ENCODE assay signal across 9 mouse cellular contexts in genomic region chr7:144052076-144052475, GRCm38 (mm10). TPM values are rescaled to one million over a fixed set of nuclear protein-coding genes. Genes with fewer than 3 reads are reported as not detected.
DNase-seq lines count a peak whose midpoint lies in the region; ATAC-seq lines count a peak whose summit lies in the region.
"Had no signal": no experiment of that assay in that cellular context is flagged by ENCODE, and none has a peak within 500 bp of the region (broad histone marks: within the 10 kb centered on the region; RNA-seq: fewer than 3 reads in every experiment).

No protein-coding gene starts in this region.

- no peaks in the 10 kb centered on the region for H3K27me3 ChIP-seq in midbrain, embryonic 10.5 days (ENCODE audit: low read depth, poor library complexity, severe bottlenecking)
- H3K27me3 ChIP-seq in midbrain, embryonic 13.5 days, result no peaks in the 10 kb centered on the region
- H3K27me3 ChIP-seq: Patski had no signal

- H3K4me1 ChIP-seq in midbrain, embryonic 10.5 days, result peaks cover 19% of the 10 kb centered on the region
- H3K4me1 ChIP-seq in midbrain, embryonic 13.5 days (replicated peaks), result peaks cover 5% of the 10 kb centered on the region; the same call in 1 of the 2 replicates

- WGBS in midbrain, embryonic 10.5 days, result 5% methylated on average over 12 of the region's 12 CpGs
- 5% methylated on average over 12 of the region's 12 CpGs for WGBS in midbrain, embryonic 13.5 days

- H3K36me3 ChIP-seq in midbrain, embryonic 10.5 days, result no peaks in the 10 kb centered on the region
- no peaks in the 10 kb centered on the region for H3K36me3 ChIP-seq in midbrain, embryonic 13.5 days

- H3K4me2 ChIP-seq in midbrain, embryonic 13.5 days (replicated peaks), result no peak overlapping the region

- H3K27ac ChIP-seq in midbrain, embryonic 10.5 days (replicated peaks), result 0 out of 2 replicates have a peak overlapping the region, but pooled peaks have one; percentile 4
- H3K27ac ChIP-seq in midbrain, embryonic 13.5 days, result no peak overlapping the region

- H3K4me3 ChIP-seq in midbrain, embryonic 10.5 days, result no peak overlapping the region
- H3K4me3 ChIP-seq in midbrain, embryonic 13.5 days (replicated peaks), result no peak overlapping the region

- no peak for ATAC-seq in midbrain, embryonic 13.5 days
- ATAC-seq: Patski had no signal

- no peak overlapping the region for H3K9ac ChIP-seq in midbrain, embryonic 13.5 days (replicated peaks)

- no peaks in the 10 kb centered on the region for H3K9me3 ChIP-seq in midbrain, embryonic 10.5 days (replicated peaks)
- no peaks in the 10 kb centered on the region for H3K9me3 ChIP-seq in midbrain, embryonic 13.5 days

- peak; percentile 56 for DNase-seq in midbrain, embryonic 10.5 days (ENCODE audit: low spot score)
- DNase-seq in embryo, embryonic 11 days, result peak; percentile 68
- peak; percentile 80 for DNase-seq in kidney, postnatal 36 days
- DNase-seq in ovary, postnatal 14 days (ENCODE audit: low spot score), result peak; percentile 17
- no peak for DNase-seq in cerebellum, adult 9-10 months
- DNase-seq in right cerebral cortex, adult 2 months (ENCODE audit: low spot score in 2 of 2), result no peak
- DNase-seq in spleen, postnatal 36 days (ENCODE audit: low spot score in 2 of 2), result no peak

RNA-seq across cellular contexts. Expression of gene Shank2, which starts 50.3 kb away (rescaled TPM):
- polyA plus RNA-seq in midbrain, embryonic 10.5 days (2016; fragmentation: Nextera tagmentation; extraction: Ambion mirVana), result 0.91 and 1.5 TPM in 2 replicates
- polyA plus RNA-seq in midbrain, embryonic 13.5 days (2015; fragmentation: Nextera tagmentation; extraction: Ambion mirVana), result 5.8 and 6.3 TPM in 2 replicates

Comparison
In these comparisons a context has a peak if more than half of its experiments do, and no peak if none do; other contexts are left out.
1. DNase-seq: peak in midbrain, embryonic 10.5 days (single experiment), embryo, embryonic 11 days (single experiment), kidney, postnatal 36 days (2 of 2) and ovary, postnatal 14 days (single experiment); none in cerebellum, adult 9-10 months (single experiment), right cerebral cortex, adult 2 months (0 of 2) and spleen, postnatal 36 days (0 of 2).